Mouse (Mus musculus) hindbrain, embryonic 11.5 days (tissue): ENCODE measurements around the gene Tspan13. TPM values are rescaled to one million over a fixed set of nuclear protein-coding genes. Genes with fewer than 3 reads are reported as not detected.
A peak's percentile ranks its signal among the peaks of the same experiment; 100 is the strongest.

Source experiments
- ATAC-seq: fragments of 200-750 bp; cut with Nextera tagmentation; 2 replicates; pipeline ENCODE4 v1.8.0; 2017; ENCODE audit warnings: mild to moderate bottlenecking, moderate TSS enrichment, moderate library complexity; ENCODE audit not compliant: low FRiP score
- DNase-seq: peaks from one replicate; pipeline ENCODE4 v3.0.0-alpha.2; 2015; ENCODE audit warnings: low spot score
- H3K27ac ChIP-seq: fragments of 300-500 bp; sonication (generic); 2 replicates; pipeline ENCODE4 v1.5.1; 2014; ENCODE audit warnings: mild to moderate bottlenecking, low read depth, low read length
- H3K27me3 ChIP-seq: fragments of 300-500 bp; sonication (generic); 2 replicates; pipeline ENCODE4 v1.6.1; 2014; ENCODE audit warnings: mild to moderate bottlenecking, low read length, moderate library complexity, mixed read lengths; ENCODE audit not compliant: control insufficient read depth, insufficient read depth
- H3K36me3 ChIP-seq: fragments of 300-500 bp; sonication (generic); 2 replicates; pipeline ENCODE4 v1.6.1; 2014; ENCODE audit warnings: mild to moderate bottlenecking, low read length, moderate library complexity, mixed read lengths; ENCODE audit not compliant: control insufficient read depth, insufficient read depth
- H3K4me1 ChIP-seq: fragments of 300-500 bp; sonication (generic); replicated peaks from 2 replicates; pipeline ENCODE4 v1.6.1; 2014; ENCODE audit warnings: low read length, mixed read lengths; ENCODE audit not compliant: control insufficient read depth, insufficient read depth
- H3K4me2 ChIP-seq: fragments of 300-500 bp; sonication (generic); replicated peaks from 2 replicates; pipeline ENCODE4 v1.6.1; 2014; ENCODE audit warnings: mild to moderate bottlenecking, low read depth, low read length
- H3K4me3 ChIP-seq: fragments of 300-500 bp; sonication (generic); 2 replicates; pipeline ENCODE4 v1.5.1; 2014; ENCODE audit warnings: low read depth, low read length
- H3K9ac ChIP-seq: fragments of 300-500 bp; sonication (generic); 2 replicates; pipeline ENCODE4 v1.6.1; 2014; ENCODE audit warnings: low read depth, low read length
- H3K9me3 ChIP-seq: fragments of 300-500 bp; sonication (generic); 2 replicates; pipeline ENCODE4 v1.6.1; 2016; ENCODE audit warnings: low read length; ENCODE audit not compliant: control insufficient read depth
- WGBS: fragments of 180-500 bp; shearing (Covaris S2); extraction: QIAGEN DNeasy Blood & Tissue Kit; methylation state at CpG from one replicate; pipeline ENCODE4 v1.1.7; 2014; 5-methylcytosine and 5-hydroxymethylcytosine counted together
- polyA plus RNA-seq: library from polyadenylated mRNA; unstranded; fragments of >200 nt; fragmentation: Nextera tagmentation; extraction: Ambion mirVana; gene quantifications from 2 replicates; pipeline ENCODE4 v1.2.1, GENCODE M21; 2014

Gene Tspan13
- polyA plus RNA-seq, 1 experiment from 2014 or later: 229 TPM

DNA sequence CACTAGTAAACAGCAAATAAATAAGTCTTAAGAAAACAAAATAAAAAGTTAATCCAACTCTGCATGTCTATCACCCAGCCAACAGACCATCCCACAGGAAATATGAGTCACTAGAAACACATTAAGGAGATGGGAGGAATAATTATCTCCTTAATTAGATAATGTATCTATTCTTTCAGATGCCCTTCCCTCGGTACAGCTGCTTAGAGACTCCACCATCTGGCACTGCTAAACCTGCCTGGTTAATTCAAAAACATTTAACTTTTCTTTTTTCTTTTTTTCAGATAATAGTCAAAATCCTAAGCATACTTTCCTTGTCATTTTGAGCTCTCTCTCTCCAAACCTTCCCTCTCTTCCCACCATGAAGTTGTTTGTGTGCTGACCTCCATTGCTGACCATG lies 23.6 kb upstream of the Tspan13 start:
- Histone ChIP-seq H3K27ac (no peak overlapping the region), H3K4me1 (no peaks in the 10 kb centered on the region), H3K9me3 (no peaks in the 10 kb centered on the region; the same call in 1 of the 2 replicates), H3K4me2 (no peak overlapping the region), H3K27me3 (no peaks in the 10 kb centered on the region), H3K36me3 (no peaks in the 10 kb centered on the region), H3K9ac (no peak overlapping the region), H3K4me3 (no peak overlapping the region)
- WGBS: 83% methylated on average over 1 of the region's 1 CpGs
- ATAC-seq: no peak
- DNase-seq: no peak

DNA sequence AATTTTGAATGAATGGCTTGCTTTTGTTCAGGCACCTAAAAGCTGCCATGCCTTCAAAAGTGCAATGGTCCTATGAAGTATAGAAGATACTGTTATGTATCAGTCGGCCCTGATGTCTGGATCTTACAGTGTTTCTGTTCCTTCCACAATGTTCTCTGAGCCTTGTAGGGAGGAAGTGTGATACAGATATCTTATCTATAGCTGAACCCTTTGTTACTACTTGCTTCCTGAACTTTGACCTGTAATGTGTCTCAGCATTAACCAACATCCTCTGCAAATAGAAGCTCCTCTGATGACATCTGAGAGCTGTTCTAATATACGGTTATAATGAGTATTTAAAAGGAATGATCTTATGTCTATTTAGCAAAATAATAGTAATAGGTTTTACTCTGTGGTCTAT lies 15.4 kb upstream of the Tspan13 start:
- 89% methylated on average over 2 of the region's 2 CpGs for WGBS
- Histone ChIP-seq H3K27me3 (no peaks in the 10 kb centered on the region), H3K4me3 (no peak overlapping the region), H3K4me1 (no peaks in the 10 kb centered on the region), H3K9ac (no peak overlapping the region), H3K4me2 (no peak overlapping the region), H3K27ac (no peak overlapping the region), H3K9me3 (no peaks in the 10 kb centered on the region), H3K36me3 (no peaks in the 10 kb centered on the region)
- ATAC-seq (no peak), DNase-seq (no peak)

DNA sequence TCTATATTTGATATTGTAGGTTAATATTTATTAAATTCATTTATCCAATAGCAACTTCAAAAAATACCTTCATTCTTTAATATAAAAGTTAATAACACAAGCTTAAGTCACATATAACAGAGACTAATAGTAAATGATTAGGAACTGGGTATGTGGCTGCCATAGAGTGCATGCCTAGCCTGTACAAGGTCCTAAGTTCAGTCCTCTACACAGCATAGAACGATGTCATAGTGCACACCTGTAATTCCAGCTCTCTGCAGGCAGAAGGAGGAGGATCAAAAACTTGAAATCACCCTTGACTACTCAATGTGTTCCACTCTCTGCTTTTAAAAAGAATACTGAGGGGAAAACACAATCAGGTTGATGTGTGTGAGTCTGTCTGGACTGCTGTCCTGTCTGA lies 8.0 kb upstream of the Tspan13 start:
- DNase-seq: no peak

DNA sequence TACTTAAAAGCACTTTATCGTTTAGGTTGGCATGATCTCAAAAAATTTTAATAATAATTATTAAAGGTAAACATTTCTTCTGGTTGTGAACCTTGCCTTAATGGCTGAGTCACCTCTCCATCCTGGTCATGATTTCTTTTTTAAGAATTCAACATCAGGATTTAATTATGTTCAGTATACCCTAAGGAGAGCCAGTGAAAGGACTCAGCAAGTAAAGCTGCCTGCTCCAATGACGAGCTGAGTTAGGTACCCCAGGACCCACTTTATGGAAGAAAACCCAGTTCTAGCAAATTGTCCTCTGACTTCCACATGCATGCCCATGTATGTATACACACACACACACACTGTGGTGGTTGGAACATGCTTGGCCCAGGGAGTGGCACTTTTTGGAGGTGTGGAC lies 5.3 kb upstream of the Tspan13 start:
- no peaks in the 10 kb centered on the region for H3K4me1 ChIP-seq
- no peak overlapping the region for H3K9ac ChIP-seq
- ATAC-seq: no peak
- no peak overlapping the region for H3K27ac ChIP-seq
- 79% methylated on average over 2 of the region's 2 CpGs for WGBS
- no peak overlapping the region for H3K4me3 ChIP-seq
- no peaks in the 10 kb centered on the region for H3K27me3 ChIP-seq
- no peaks in the 10 kb centered on the region for H3K9me3 ChIP-seq
- no peaks in the 10 kb centered on the region for H3K36me3 ChIP-seq
- no peak overlapping the region for H3K4me2 ChIP-seq
- DNase-seq: no peak

More for the DNA sequence above, 8.0 kb upstream of the Tspan13 start:
- ATAC-seq: no peak
- H3K36me3 ChIP-seq: no peaks in the 10 kb centered on the region
- H3K4me1 ChIP-seq: no peaks in the 10 kb centered on the region
- no peak overlapping the region for H3K27ac ChIP-seq
- no peak overlapping the region for H3K9ac ChIP-seq
- no peaks in the 10 kb centered on the region for H3K9me3 ChIP-seq
- H3K4me2 ChIP-seq: no peak overlapping the region
- no peak overlapping the region for H3K4me3 ChIP-seq
- no peaks in the 10 kb centered on the region for H3K27me3 ChIP-seq
- 92% methylated on average over 1 of the region's 1 CpGs for WGBS

DNA sequence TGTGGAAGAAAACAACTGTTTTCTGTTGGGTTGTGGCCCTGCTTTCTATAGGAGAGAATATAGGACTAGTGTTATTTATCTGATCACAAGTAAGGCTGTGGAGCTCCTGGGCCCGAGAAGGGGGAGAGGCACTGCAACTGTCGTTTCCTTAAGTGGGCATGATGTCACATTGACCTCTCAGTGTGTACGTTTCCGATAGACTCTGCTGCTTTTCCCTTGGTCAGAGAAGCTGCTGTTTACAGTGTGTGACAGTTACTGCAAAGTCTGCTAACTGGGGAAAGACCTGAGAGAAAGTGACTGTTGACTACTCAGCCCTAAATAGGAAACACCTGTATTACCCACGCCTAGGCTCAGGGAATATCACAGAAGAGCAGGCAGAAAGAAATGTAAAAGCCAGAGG lies 3.9 kb upstream of the Tspan13 start:
- Histone ChIP-seq H3K9ac (no peak overlapping the region), H3K27ac (no peak overlapping the region), H3K36me3 (no peaks in the 10 kb centered on the region), H3K27me3 (no peaks in the 10 kb centered on the region), H3K9me3 (no peaks in the 10 kb centered on the region), H3K4me3 (no peak overlapping the region), H3K4me1 (no peaks in the 10 kb centered on the region), H3K4me2 (no peak overlapping the region)
- ATAC-seq (no peak), DNase-seq (no peak)
- 53% methylated on average over 5 of the region's 5 CpGs for WGBS

DNA sequence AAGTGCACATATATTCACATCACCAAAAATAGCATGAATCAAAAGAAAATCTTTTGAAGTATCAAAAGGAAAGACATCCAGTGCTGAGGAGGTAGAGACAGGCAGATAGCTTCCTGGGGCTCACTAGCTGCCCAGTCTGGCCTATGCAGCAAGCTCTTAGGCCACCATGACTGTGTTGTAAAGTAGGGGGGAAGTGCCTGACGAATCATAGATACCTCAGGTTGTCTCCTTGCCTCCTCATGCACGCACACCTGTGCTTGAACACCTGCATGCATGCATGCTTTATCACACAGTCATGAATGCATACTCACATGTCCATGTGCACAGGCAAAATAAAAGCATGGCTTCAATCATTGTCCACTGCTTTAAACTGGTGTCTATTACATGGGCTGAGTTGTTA lies 2.4 kb upstream of the Tspan13 start:
- H3K4me3 ChIP-seq: no peak overlapping the region
- H3K4me2 ChIP-seq: no peak overlapping the region
- no peak for ATAC-seq
- DNase-seq: no peak
- no peak overlapping the region for H3K9ac ChIP-seq
- 80% methylated on average over 2 of the region's 2 CpGs for WGBS
- peaks cover under 1% of the 10 kb centered on the region; the same call in 1 of the 2 replicates for H3K4me1 ChIP-seq
- H3K36me3 ChIP-seq: no peaks in the 10 kb centered on the region
- H3K27me3 ChIP-seq: no peaks in the 10 kb centered on the region
- no peaks in the 10 kb centered on the region for H3K9me3 ChIP-seq
- H3K27ac ChIP-seq: no peak overlapping the region

DNA sequence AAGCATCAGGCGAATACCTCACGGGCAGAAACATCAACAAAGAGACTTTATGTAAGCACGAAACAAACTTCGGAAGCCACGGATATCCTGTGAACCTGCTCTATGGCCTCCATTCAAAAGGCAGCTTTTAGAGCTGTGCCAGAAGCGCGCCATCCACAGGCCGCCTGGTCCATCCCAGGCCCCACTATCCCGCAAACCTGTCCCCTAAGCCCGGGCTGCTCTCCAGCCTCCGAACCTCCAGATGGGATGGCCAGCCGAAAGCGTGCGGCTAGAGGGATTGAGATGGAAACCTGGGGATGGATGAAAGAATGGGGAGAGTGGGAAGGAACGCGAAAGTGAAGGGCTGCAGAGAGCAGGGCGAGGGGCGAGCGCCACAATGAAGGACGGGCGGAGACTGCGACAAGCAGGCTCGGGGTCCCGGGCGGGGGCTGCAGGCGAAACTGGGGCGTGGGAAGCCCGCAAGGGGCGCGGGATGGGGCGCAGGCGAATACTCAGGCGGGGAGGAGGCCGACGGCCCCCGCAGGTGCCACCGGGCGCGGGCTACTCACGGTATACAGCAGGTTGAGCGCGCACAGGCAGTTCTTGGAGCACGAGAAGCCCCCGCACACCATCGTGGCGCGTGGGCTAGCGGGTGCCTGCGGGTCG lies 475 bp downstream of the Tspan13 start:
- peaks cover 2% of the 10 kb centered on the region; the same call in 1 of the 2 replicates for H3K4me1 ChIP-seq
- DNase-seq: peak; percentile 78
- H3K4me2 ChIP-seq: peak overlapping the region; percentile 43
- H3K4me3 ChIP-seq: peak overlapping the region; percentile 95
- H3K27ac ChIP-seq: peak overlapping the region; percentile 83
- no peaks in the 10 kb centered on the region for H3K27me3 ChIP-seq
- no peaks in the 10 kb centered on the region for H3K9me3 ChIP-seq
- ATAC-seq: peak; percentile 87
- under 1% methylated on average over 50 of the region's 50 CpGs for WGBS
- H3K36me3 ChIP-seq: 0 out of 2 replicates have a peak, but pooled peaks cover 1% of the 10 kb centered on the region
- peak overlapping the region; percentile 99 for H3K9ac ChIP-seq

DNA sequence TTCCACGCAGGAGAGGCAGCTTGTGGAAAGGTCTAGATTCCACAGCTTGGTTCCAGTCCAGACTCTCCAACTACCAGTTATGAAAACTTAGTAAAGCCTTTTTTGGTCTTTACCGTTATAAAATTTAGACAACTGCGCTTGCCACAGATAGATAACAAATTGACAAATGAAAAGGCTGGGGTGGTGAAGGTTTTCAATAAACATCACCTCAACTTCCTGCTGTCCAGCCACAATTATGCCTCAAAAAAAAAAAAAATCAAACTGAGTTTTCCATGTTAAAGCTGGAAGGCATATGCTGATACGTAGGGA lies 1.1 kb downstream of the Tspan13 start:
- Histone ChIP-seq H3K4me2 (peak overlapping the region; percentile 43), H3K27me3 (no peaks in the 10 kb centered on the region), H3K9ac (peak overlapping the region; percentile 99; the same call in 1 of the 2 replicates), H3K4me3 (peak overlapping the region; percentile 95), H3K9me3 (no peaks in the 10 kb centered on the region), H3K27ac (no peak overlapping the region), H3K4me1 (peaks cover 2% of the 10 kb centered on the region; the same call in 1 of the 2 replicates), H3K36me3 (0 out of 2 replicates have a peak, but pooled peaks cover 2% of the 10 kb centered on the region)
- 45% methylated on average over 4 of the region's 4 CpGs for WGBS
- no peak for ATAC-seq
- DNase-seq: no peak

DNA sequence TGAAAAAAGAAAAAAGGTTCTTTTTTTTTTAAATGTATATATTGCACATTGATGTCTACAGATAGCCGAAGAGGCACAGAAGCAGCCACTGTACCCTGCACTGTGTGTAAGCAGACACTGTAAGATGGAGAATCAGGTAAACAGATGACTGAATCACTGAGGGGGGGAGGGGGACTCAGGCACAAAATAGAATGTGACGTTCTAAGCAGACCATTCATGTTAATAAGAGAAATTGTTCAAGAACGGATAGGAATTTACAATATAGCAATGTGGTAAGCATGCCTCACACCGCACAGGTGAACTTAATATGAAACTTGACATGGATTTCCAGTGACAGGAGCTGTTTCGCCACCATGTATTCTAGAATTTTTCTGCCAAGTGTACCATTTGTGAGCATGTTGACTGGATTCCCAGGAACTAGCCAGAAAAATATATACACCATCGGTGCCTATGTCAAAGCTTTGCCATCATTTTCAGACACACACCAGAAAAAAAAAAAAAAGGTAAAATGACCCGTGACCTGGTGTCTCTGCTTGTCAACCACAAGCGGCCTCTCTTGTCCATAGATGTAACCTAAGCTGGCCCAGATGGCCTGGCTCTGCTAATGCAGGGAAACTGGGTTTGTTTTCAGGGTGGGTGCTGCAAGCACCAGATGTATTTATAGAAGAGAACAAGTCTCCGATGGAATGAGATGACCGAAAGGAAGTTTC lies 1.6 kb downstream of the Tspan13 start:
- no peak for ATAC-seq

More for the DNA sequence above, 1.6 kb downstream of the Tspan13 start:
- Histone ChIP-seq H3K9ac (no peak overlapping the region; the same call in 1 of the 2 replicates), H3K9me3 (no peaks in the 10 kb centered on the region), H3K4me2 (peak overlapping the region; percentile 43), H3K4me1 (peaks cover 2% of the 10 kb centered on the region; the same call in 1 of the 2 replicates), H3K36me3 (0 out of 2 replicates have a peak, but pooled peaks cover 2% of the 10 kb centered on the region), H3K27ac (no peak overlapping the region), H3K27me3 (no peaks in the 10 kb centered on the region), H3K4me3 (peak overlapping the region; percentile 95)
- peak; percentile 27 for DNase-seq
- 51% methylated on average over 10 of the region's 10 CpGs for WGBS
